Mouse (Mus musculus) gastrocnemius, adult 18-20 months (tissue): Measurements from ENCODE around the gene Lman2. TPM values are rescaled to one million over a fixed set of nuclear protein-coding genes. Genes with fewer than 3 reads are reported as not detected.
A peak's percentile ranks its signal among the peaks of the same experiment; 100 is the strongest.

Experiments
- DNase-seq: peaks from one replicate; pipeline ENCODE4 v3.0.0; 2021; ENCODE audit warnings: low spot score
- total RNA-seq, 2 experiments: library from RNA; stranded (reverse); gene quantifications; 2 replicates each; pipeline ENCODE4 v1.2.3; 2021

Gene Lman2
- total RNA-seq, 2 experiments from 2014 or later: 33.0 to 38.9 TPM

DNA sequence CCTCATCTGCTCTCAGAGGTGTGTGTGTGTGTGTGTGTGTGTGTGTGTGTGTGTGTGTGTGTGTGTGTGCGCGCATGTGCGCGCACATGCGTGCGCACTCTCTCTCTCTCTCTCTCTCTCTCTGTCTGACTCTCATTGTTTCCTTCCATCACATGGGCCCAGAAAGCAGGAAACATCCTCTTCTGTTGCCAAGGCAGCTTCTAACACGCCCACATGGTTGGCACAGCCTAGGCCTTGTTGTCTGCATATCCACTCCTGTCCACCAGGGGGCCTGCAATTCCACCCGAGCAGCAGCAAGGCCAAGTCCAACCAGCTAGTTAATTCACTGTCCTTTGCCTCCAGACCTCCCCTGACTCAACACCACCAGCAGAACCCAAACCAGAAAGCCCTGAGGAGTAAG, 35.0 kb downstream of the Lman2 start:
- DNase-seq: peak; percentile 82

DNA sequence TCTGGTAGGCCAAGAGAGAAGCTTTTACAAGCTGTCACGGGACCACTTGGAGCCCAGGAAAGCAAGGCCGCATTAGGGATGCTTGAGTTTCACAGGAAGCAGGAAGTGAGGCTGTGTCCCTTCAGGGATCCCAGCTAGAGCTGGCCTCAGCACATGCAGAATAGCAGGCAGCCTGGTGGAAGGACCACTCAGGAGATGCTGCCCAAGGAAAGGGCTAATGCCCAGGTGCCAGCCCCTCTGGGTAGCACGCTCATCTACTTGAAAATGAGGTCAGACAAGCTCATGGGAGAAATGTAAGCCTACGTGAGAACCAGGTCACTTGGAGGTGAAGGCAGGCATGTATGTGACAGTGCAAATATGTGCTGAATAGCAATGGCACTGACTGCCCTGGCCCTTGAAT, 35.4 kb downstream of the Lman2 start:
- no peak for DNase-seq

DNA sequence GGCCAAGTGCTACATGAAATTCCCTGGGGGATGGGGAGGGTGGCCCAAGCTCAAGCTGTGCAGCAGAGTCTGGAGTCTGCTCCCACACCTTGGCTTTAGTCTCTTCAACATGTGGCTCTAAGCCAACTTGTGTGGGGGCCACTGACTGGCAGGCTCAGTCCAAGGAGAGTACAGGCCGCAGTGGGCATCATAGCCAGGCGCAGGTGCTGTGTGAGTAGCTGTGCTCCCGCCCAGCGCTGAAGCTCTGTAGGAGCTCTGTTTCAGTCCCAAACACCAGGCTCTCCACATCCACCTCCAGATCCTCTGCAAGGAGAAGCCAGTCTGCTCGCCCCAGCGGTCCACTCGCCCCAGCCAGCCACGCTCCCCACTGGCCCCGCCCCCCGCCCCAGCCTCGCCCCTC, 37.0 kb downstream of the Lman2 start:
- no peak for DNase-seq

DNA sequence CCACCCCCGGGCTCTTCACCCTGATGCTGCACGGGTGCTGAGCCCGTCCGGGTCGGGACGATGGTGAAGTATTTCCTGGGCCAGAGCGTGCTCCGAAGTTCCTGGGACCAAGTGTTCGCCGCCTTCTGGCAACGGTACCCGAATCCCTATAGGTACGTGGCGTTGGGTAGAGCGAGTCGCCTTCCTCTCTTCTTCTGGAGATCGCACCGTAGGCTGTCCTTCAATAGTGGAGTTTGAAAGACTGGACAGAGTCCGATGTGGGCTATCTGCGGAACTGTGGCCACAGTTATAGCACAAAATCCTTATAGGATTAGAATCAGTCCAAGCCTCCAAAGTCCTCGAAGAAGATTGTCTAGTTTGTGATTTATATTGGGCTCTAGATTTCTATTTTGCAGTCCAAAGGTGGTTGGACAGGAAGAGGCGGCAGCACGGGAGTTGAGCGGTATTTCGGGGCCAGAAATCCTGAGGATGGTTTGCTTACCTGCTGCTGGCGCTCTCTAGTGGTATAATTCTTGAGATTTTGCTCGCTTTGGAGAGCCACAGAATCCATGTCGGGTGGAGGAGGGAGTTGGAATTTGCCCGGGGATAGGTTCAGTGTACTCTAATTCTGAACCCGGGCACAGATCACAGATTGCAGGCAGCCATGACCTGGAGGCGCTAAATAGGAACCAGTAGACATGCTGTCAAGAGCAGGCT, 40.3 kb downstream of the Lman2 start:
- DNase-seq: no peak

DNA sequence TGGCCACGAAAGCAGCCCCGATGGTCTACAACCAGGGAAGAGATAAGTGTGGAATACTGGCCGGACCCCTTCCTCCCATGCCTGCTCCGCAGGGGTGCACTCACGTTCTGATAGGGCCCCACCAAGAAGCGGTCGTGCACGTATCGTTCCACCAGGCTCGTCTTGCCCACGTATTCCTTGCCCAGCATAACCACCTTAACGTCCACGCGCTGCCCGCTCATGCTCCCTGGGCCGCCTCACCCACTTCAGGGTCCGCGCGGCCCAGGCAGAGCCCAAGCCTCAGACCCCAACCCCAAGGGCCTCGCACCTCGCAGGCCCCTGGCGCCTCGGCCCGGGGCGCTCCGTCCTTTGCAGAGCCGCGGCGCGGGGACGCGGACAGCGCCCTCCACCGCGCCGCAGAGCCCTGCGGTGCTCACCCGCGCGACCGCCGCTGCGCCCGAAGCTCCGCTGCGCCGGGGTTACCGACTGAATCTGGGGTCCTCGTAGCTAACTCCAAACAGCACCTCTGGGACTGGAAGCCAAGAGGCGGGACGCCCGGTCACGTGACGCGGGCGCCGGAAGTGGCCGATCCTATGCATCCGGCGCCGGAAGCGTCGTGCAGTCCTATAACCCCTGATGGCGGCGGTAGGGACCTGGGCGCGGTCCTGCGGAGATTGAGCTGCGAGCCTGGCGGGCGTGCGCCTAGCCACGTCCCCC, 41.0 kb downstream of the Lman2 start, which contains the start of gene Rab24:
Gene Rab24, minus strand, starts transcription at position 513 of the 696 bp plus-strand sequence.
- DNase-seq: peak; percentile 85

DNA sequence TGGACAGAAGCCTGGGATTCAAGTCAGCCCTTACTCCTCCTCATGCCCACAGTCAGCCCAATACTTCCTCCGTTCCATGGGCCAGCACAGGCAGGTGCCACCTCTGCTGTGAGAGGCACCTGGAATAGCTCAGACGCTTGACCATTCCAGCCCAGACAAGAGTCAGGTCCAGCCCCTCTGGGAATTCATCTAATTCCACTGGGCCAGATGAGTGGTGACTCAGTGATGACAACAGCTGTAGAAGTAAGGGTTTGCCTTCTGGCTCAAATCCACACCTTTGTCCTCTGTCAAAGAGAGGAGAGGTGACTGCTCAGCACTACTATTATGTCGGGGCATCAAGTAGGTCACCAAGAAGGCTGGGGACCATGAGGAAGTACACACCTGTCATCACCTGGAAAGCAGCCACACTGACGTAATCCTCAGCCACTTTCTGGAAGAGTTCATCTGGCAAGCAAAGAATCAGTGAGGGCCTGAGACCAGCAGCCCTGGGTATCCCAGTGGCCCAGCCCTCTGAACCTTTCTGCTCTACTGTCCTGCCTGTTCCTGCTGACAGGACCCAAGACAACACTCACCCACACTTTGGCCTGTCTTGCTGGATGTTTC, 42.6 kb downstream of the Lman2 start, which contains the start of gene Prelid1:
Gene Prelid1, plus strand, starts transcription at position 570 of the 603 bp plus-strand sequence.
- DNase-seq: peak; percentile 17

DNA sequence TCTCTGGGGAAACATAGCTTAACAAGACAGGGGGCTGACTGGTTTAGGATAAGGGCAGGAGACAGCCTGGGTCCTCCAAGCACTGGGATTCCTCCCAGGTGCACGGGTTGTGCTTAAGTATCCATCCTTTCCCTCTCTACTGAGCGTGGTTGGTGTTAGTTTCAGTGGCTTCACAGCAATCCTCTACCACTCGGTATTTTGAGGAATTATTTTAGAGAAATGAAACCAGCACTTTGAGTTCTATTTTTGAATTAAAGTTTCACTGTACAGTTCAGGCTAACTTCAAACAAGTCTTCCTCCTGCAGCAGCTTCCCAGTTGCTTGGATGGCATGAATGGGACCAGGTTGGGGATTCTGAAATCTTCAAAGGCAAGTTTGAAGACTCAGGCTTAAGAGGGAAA, 44.2 kb downstream of the Lman2 start:
- DNase-seq: no peak

DNA sequence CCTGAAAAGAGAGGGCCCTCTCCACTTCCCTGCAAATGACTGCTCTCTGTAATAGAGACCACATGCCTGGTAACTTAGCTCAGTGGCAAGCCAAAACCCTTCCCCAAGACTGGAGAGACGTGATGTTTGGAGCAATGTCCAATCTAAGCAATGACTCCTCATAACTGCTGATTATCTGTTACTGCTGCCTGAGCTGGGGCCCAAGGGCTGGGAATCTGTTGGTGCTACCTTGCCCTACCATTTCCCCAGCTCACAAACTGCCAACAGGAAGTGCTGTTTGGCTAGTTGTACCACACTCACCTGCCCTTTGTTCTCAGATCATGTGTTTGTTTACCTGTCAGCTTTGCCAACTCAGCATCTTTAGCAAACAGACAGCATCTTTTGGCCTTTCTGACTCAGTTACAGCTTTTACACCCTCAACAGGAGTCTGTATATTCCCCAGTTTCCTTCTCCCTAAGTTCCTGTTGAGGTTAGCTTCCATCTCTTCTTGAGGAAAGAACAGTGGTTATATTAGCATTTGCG, 47.6 kb downstream of the Lman2 start:
- DNase-seq: no peak

DNA sequence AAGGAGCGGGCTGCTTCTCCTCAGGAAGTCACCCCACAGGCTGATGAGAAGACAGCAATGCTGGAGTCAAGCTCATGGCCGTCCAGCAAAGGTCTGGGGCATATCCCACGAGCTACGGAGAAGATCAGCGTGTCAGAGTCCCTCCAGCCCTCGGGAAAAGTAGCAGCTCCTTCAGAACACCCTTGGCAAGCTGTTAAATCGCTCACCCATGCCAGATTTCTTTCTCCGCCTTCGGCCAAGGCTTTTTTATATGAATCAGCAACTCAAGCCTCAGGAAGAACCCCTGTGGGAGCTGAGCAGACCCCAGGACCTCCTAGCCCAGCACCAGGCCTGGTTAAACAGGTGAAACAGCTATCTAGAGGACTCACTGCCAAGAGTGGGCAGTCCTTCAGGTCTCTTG, 49.5 kb downstream of the Lman2 start:
- DNase-seq: no peak

DNA sequence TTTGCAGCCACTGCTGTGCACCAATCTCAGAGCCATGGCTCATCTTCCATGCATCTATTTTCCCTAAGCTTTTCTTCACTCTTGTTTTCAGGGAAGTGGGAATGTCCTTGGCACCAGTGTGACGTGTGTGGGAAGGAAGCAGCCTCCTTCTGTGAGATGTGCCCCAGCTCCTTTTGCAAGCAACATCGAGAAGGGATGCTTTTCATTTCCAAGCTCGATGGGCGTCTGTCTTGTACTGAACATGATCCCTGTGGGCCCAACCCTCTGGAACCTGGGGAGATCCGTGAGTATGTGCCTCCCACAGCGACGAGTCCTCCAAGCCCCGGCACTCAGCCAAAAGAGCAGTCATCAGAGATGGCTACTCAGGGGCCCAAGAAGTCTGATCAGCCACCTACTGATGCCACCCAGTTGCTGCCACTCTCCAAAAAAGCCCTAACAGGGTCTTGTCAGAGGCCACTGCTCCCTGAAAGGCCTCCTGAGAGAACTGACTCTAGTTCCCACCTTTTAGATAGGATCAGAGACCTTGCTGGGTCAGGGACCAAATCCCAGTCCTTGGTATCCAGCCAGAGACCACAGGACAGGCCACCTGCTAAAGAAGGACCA, 50.5 kb downstream of the Lman2 start:
- DNase-seq: no peak

DNA sequence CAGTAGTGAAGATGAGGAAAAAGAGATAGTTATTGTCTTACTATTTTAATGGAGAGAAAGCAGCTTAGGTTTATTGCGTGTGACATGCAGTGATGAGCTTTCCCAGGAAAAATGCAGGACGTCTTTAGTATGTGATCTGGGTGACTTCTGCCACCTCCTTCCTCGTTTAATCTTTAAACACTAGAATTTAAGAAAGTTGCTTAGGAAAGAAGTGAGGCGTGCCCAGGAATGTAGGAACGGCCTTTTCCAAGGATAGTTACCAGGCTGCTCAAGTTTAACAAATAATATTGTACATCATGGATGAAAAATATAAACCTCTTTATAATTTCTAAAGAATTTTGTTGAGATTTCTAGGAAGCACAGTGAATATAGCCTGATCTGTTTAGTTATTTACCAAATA, 61.7 kb downstream of the Lman2 start:
- DNase-seq: no peak

DNA sequence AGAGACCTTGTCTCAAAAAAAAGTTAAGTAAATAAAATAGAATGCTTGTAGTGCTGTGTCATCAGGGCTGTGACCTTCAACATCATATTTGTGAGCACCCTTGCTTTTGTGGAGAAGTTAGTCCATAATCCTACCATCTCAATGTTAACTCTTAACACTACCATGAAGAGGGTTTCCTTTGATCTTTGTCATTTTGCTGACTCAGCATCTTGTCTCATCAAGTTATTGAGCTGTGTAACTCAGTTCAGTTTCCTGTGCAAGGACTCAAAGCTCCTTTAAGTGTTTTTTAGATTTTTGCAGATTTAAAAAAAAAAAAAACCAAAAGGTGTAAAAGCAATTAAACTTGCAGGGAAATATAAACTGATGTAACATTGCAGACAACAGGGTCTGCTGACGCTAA, 65.8 kb downstream of the Lman2 start:
- no peak for DNase-seq

Other genes with a start within 250 kb of the Lman2 start
- not detected for gene Gm17617, start 229.2 kb downstream of the Lman2 start, total RNA-seq
- gene Fgfr4, start 210.1 kb downstream of the Lman2 start, total RNA-seq: 1 to 10 TPM; 1.2 to 1.3 TPM
- gene Nsd1, start 153.0 kb downstream of the Lman2 start, total RNA-seq: 10 to 100 TPM; 40.0 to 47.1 TPM
- gene Prelid1, start 42.3 kb downstream of the Lman2 start, total RNA-seq: 10 to 100 TPM; 14.9 to 18.1 TPM
- 10 to 100 TPM; 31.7 to 32.3 TPM for gene Rab24, start 40.8 kb downstream of the Lman2 start, total RNA-seq
- not detected for gene Mxd3, start 33.0 kb downstream of the Lman2 start, total RNA-seq
- under 1 TPM; 0.24 to 0.43 TPM for gene Rgs14, start 6.9 kb upstream of the Lman2 start, total RNA-seq
- gene Slc34a1, start 35.4 kb upstream of the Lman2 start, total RNA-seq: under 1 TPM in 1 of 2 experiments, not detected in 1; 0.66 TPM
- not detected for gene Pfn3, start 52.4 kb upstream of the Lman2 start, total RNA-seq
- gene F12, start 64.0 kb upstream of the Lman2 start, total RNA-seq: under 1 TPM in 1 of 2 experiments, not detected in 1; 0.12 TPM
- 10 to 100 TPM in 1 of 2 experiments, 1 to 10 TPM in 1; 8.6 to 10.4 TPM for gene Grk6, start 82.3 kb upstream of the Lman2 start, total RNA-seq
- gene Prr7, start 101.5 kb upstream of the Lman2 start, total RNA-seq: under 1 TPM in 1 of 2 experiments, not detected in 1; 0.21 TPM
- 1 to 10 TPM; 4.0 to 6.2 TPM for gene Dbn1, start 125.3 kb upstream of the Lman2 start, total RNA-seq
- gene Pdlim7, start 150.9 kb upstream of the Lman2 start, total RNA-seq: 100 to 1,000 TPM; 450 to 533 TPM
- 1 to 10 TPM in 1 of 2 experiments, under 1 TPM in 1; 0.93 to 1.0 TPM for gene Dok3, start 166.5 kb upstream of the Lman2 start, total RNA-seq
- 10 to 100 TPM in 1 of 2 experiments, 1 to 10 TPM in 1; 9.1 to 12.0 TPM for gene Ddx41, start 173.9 kb upstream of the Lman2 start, total RNA-seq
- 10 to 100 TPM in 1 of 2 experiments, 1 to 10 TPM in 1; 9.6 to 10.1 TPM for gene Fam193b, start 208.3 kb upstream of the Lman2 start, total RNA-seq
- 10 to 100 TPM; 46.0 to 59.5 TPM for gene Tmed9, start 210.9 kb upstream of the Lman2 start, total RNA-seq
- gene B4galt7, start 237.1 kb upstream of the Lman2 start, total RNA-seq: 1 to 10 TPM; 4.7 to 6.8 TPM